Mouse (Mus musculus) neural tube, embryonic 14.5 days (tissue): ENCODE measurements at regions not wholly inside any gene's neighbourhood (a gene's known extent, or its start where the extent isn't known, plus 50 kb on each side); places are given as distances from the start of the nearest gene placed in this dataset.

Experiments used
- ATAC-seq: fragments of 200-750 bp; cut with Nextera tagmentation; 2 replicates; pipeline ENCODE4 v1.8.0; 2017; ENCODE audit warnings: low read depth, mild to moderate bottlenecking, moderate TSS enrichment, moderate library complexity
- H3K27ac ChIP-seq: fragments of 300-500 bp; sonication (generic); 2 replicates; pipeline ENCODE4 v1.5.1; 2014; ENCODE audit warnings: low read depth, mild to moderate bottlenecking, control low read depth, low read length, moderate library complexity, mixed read lengths
- H3K27me3 ChIP-seq: fragments of 300-500 bp; sonication (generic); 2 replicates; pipeline ENCODE4 v1.6.1; 2014; ENCODE audit warnings: low read length; ENCODE audit not compliant: control insufficient read depth, insufficient read depth
- H3K36me3 ChIP-seq: fragments of 300-500 bp; sonication (generic); 2 replicates; pipeline ENCODE4 v1.6.1; 2014; ENCODE audit warnings: low read length, mixed read lengths; ENCODE audit not compliant: control insufficient read depth, insufficient read depth
- H3K4me1 ChIP-seq: fragments of 300-500 bp; sonication (generic); 2 replicates; pipeline ENCODE4 v1.6.1; 2014; ENCODE audit warnings: low read length; ENCODE audit not compliant: control insufficient read depth, insufficient read depth
- H3K4me2 ChIP-seq: fragments of 300-500 bp; sonication (generic); 2 replicates; pipeline ENCODE4 v1.6.1; 2014; ENCODE audit warnings: mild to moderate bottlenecking, low read depth, low read length, control low read depth
- H3K4me3 ChIP-seq: fragments of 300-500 bp; sonication (generic); 2 replicates; pipeline ENCODE4 v1.5.1; 2014; ENCODE audit warnings: low read depth, low read length, control low read depth, mixed read lengths
- H3K9ac ChIP-seq: fragments of 300-500 bp; sonication (generic); replicated peaks from 2 replicates; pipeline ENCODE4 v1.6.1; 2014; ENCODE audit warnings: low read depth, mild to moderate bottlenecking, control low read depth, low read length, mixed read lengths
- H3K9me3 ChIP-seq: fragments of 300-500 bp; sonication (generic); 2 replicates; pipeline ENCODE4 v1.6.1; 2016; ENCODE audit warnings: low read length; ENCODE audit not compliant: control insufficient read depth
- WGBS: fragments of 180-500 bp; shearing (Covaris S2); extraction: QIAGEN DNeasy Blood & Tissue Kit; methylation state at CpG from one replicate; pipeline ENCODE4 v1.1.7; 2014; 5-methylcytosine and 5-hydroxymethylcytosine counted together

- Histone ChIP-seq H3K36me3 (no peaks in the 10 kb centered on the region), H3K9ac (no peak overlapping the region), H3K4me3 (no peak overlapping the region), H3K9me3 (no peaks in the 10 kb centered on the region), H3K4me1 (no peaks in the 10 kb centered on the region), H3K27me3 (no peaks in the 10 kb centered on the region), H3K4me2 (no peak overlapping the region), H3K27ac (no peak overlapping the region)
- 73% methylated on average over 4 of the region's 4 CpGs for WGBS
- no peak for ATAC-seq
These were observed 158.0 kb upstream of the Sstr4 start for GRCm38 (mm10) chr2:148237121-148237520.

- WGBS: 54% methylated on average over 3 of the region's 3 CpGs
These were observed 156.1 kb upstream of the Sstr4 start for GRCm38 (mm10) chr2:148239046-148239445.

GRCm38 (mm10) chr2:148242242-148242641, 152.9 kb upstream of the Sstr4 start:
- Histone ChIP-seq H3K4me1 (no peaks in the 10 kb centered on the region), H3K27me3 (no peaks in the 10 kb centered on the region), H3K9me3 (no peaks in the 10 kb centered on the region), H3K36me3 (no peaks in the 10 kb centered on the region), H3K4me2 (no peak overlapping the region), H3K4me3 (no peak overlapping the region), H3K27ac (no peak overlapping the region), H3K9ac (no peak overlapping the region)
- no peak for ATAC-seq
- WGBS: 77% methylated on average over 4 of the region's 4 CpGs

More at GRCm38 (mm10) chr2:148239046-148239445, 156.1 kb upstream of the Sstr4 start:
- H3K27me3 ChIP-seq: no peaks in the 10 kb centered on the region
- no peaks in the 10 kb centered on the region for H3K36me3 ChIP-seq
- ATAC-seq: no peak
- no peak overlapping the region for H3K27ac ChIP-seq
- no peaks in the 10 kb centered on the region for H3K9me3 ChIP-seq
- no peak overlapping the region for H3K4me2 ChIP-seq
- H3K4me3 ChIP-seq: no peak overlapping the region
- H3K4me1 ChIP-seq: no peaks in the 10 kb centered on the region
- no peak overlapping the region for H3K9ac ChIP-seq

- Histone ChIP-seq H3K9ac (no peak overlapping the region), H3K36me3 (no peaks in the 10 kb centered on the region), H3K27me3 (no peaks in the 10 kb centered on the region), H3K4me1 (no peaks in the 10 kb centered on the region), H3K4me2 (no peak overlapping the region), H3K4me3 (no peak overlapping the region), H3K27ac (no peak overlapping the region), H3K9me3 (no peaks in the 10 kb centered on the region)
- 83% methylated on average over 2 of the region's 2 CpGs for WGBS
- no peak for ATAC-seq
These were observed 149.6 kb upstream of the Sstr4 start for GRCm38 (mm10) chr2:148245575-148245974.

- H3K9me3 ChIP-seq: no peaks in the 10 kb centered on the region
- WGBS: 89% methylated on average over 1 of the region's 1 CpGs
- ATAC-seq: no peak
- no peak overlapping the region for H3K9ac ChIP-seq
- H3K4me3 ChIP-seq: no peak overlapping the region
- no peaks in the 10 kb centered on the region for H3K4me1 ChIP-seq
- H3K27me3 ChIP-seq: no peaks in the 10 kb centered on the region
- no peak overlapping the region for H3K4me2 ChIP-seq
- no peak overlapping the region for H3K27ac ChIP-seq
- H3K36me3 ChIP-seq: no peaks in the 10 kb centered on the region
These were observed 144.2 kb upstream of the Sstr4 start for GRCm38 (mm10) chr2:148250902-148251301.

GRCm38 (mm10) chr2:148255662-148256061, 139.5 kb upstream of the Sstr4 start:
- Histone ChIP-seq H3K4me1 (no peaks in the 10 kb centered on the region), H3K27ac (no peak overlapping the region), H3K36me3 (no peaks in the 10 kb centered on the region), H3K4me2 (no peak overlapping the region), H3K4me3 (no peak overlapping the region), H3K27me3 (no peaks in the 10 kb centered on the region), H3K9ac (no peak overlapping the region), H3K9me3 (no peaks in the 10 kb centered on the region)
- ATAC-seq: no peak

GRCm38 (mm10) chr2:148264111-148264730, 130.9 kb upstream of the Sstr4 start:
- H3K9ac ChIP-seq: no peak overlapping the region
- 72% methylated on average over 3 of the region's 3 CpGs for WGBS
- no peaks in the 10 kb centered on the region for H3K4me1 ChIP-seq
- no peaks in the 10 kb centered on the region for H3K36me3 ChIP-seq
- ATAC-seq: no peak; the same call in 1 of the 2 replicates
- H3K4me2 ChIP-seq: no peak overlapping the region
- no peak overlapping the region for H3K4me3 ChIP-seq
- no peak overlapping the region for H3K27ac ChIP-seq
- H3K9me3 ChIP-seq: no peaks in the 10 kb centered on the region
- H3K27me3 ChIP-seq: no peaks in the 10 kb centered on the region

GRCm38 (mm10) chr2:148279200-148279599, 115.9 kb upstream of the Sstr4 start:
- no peaks in the 10 kb centered on the region for H3K9me3 ChIP-seq

GRCm38 (mm10) chr2:148290326-148290725, 104.8 kb upstream of the Sstr4 start:
- no peaks in the 10 kb centered on the region for H3K27me3 ChIP-seq
- WGBS: 71% methylated on average over 3 of the region's 3 CpGs
- H3K36me3 ChIP-seq: no peaks in the 10 kb centered on the region
- H3K9me3 ChIP-seq: no peaks in the 10 kb centered on the region
- ATAC-seq: no peak
- no peaks in the 10 kb centered on the region for H3K4me1 ChIP-seq
- no peak overlapping the region for H3K4me2 ChIP-seq
- H3K27ac ChIP-seq: no peak overlapping the region
- no peak overlapping the region for H3K4me3 ChIP-seq
- H3K9ac ChIP-seq: no peak overlapping the region

More at GRCm38 (mm10) chr2:148279200-148279599, 115.9 kb upstream of the Sstr4 start:
- Histone ChIP-seq H3K9ac (no peak overlapping the region), H3K27me3 (no peaks in the 10 kb centered on the region), H3K4me1 (no peaks in the 10 kb centered on the region), H3K4me3 (no peak overlapping the region), H3K4me2 (no peak overlapping the region), H3K27ac (no peak overlapping the region), H3K36me3 (no peaks in the 10 kb centered on the region)
- no peak for ATAC-seq
- WGBS: 85% methylated on average over 3 of the region's 3 CpGs
